Mouse (Mus musculus): ENCODE measurements around the gene Klhl31.

The Klhl31 gene

GRCm38 (mm10) chr9:77695586-77695985 lies 59.3 kb downstream of the Klhl31 start:
- DNase-seq (ENCODE audit: extremely low spot score, low spot score): no peak

- DNase-seq (ENCODE audit: extremely low spot score, low spot score): no peak
Measured at GRCm38 (mm10) chr9:77703476-77703875, 67.2 kb downstream of the Klhl31 start.

GRCm38 (mm10) chr9:77704108-77704507 lies 67.8 kb downstream of the Klhl31 start:
- DNase-seq (ENCODE audit: extremely low spot score, low spot score): no peak

GRCm38 (mm10) chr9:77706515-77706914 lies 70.2 kb downstream of the Klhl31 start:
- DNase-seq (ENCODE audit: extremely low spot score, low spot score): no peak

- DNase-seq (ENCODE audit: extremely low spot score, low spot score): no peak
Measured at GRCm38 (mm10) chr9:77707433-77708139, 71.3 kb downstream of the Klhl31 start.

DNA sequence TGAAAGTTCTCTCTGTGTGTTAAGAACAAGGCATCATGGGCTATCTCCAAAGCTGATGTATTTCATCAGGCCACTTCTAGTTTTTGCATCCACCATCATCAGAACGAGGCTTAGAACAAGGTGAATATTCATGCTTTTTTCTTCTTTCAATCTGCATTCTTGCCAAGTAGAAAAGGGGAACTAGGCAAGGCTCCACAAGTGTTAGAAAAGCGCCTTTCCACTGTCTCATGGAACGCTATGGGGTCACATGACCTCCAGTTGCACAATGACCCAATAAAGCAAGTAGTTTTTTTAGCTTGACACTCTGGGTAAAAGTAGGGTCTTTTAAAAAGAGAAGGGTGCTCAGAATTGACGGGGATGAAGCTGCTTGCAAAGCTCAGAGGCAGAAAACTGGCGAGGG lies 72.7 kb downstream of the Klhl31 start:
- DNase-seq (ENCODE audit: extremely low spot score, low spot score): no peak

Data from neural tube, embryonic 10.5 days (tissue).